Mouse (Mus musculus) heart, adult 2 months (tissue): Measurements from ENCODE around the gene Map3k10.

Source experiments
- EP300 ChIP-seq: fragments of 200-500 bp; IDR thresholded peaks from 2 replicates; pipeline ENCODE4 v1.6.1; 2011; ENCODE audit warnings: low read depth, low read length, control low read depth; ENCODE audit not compliant: insufficient read depth
- POLR2A ChIP-seq: fragments of 200-500 bp; IDR thresholded peaks from 2 replicates; pipeline ENCODE4 v1.6.1; 2011; ENCODE audit warnings: mild to moderate bottlenecking, low read depth, low read length, control low read depth; ENCODE audit not compliant: insufficient read depth

DNA sequence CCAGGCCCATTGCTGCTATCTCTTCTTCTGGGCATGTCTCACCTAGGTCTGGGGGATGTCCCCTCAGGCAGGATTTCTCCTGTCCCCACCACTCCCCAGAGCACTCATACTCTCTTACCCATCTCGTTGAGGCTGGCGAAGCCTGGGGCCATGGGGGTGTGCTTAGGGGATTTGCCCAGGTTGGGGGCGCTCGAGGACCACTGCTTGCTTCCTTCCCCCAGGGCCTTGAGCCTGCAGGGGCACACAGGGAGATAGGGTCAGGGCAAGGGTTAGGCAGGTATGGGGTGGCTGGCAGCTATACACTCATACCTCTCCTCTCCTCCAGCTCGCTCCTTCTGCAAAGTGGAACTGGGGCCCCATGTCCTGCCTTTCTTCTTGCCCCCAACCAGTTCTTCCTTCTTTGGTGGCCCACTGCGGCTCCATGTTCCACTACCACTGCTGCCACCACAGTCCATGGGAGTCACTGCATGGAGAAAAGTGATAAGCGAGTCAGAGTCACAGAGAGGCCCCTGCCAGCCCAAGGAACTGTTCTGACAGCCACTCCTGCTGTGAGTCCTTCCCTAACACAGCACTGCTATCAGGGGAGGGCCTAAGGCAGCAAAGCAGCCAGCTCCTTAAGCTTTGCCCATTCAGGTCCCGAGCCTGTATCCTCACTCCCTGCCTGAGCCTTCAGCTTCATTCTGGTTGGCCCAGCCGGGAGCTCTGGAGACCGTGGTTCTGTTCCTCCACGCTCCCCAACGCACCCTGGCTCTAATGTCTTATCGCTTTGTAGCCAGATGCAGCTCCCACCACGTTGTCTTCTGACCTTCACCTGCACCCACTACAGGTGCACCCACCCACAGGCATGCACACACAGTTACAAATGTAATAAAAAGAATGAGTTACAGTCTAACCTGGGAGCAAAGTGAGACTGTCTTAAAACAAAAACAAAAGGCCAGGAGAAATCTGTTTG lies 15.4 kb downstream of the Map3k10 start:
- no peak for TF ChIP-seq EP300
- no peak for TF ChIP-seq POLR2A
